Mouse (Mus musculus) stomach, embryonic 16.5 days (tissue): ENCODE results near the gene Rptor. TPM values are rescaled to one million over a fixed set of nuclear protein-coding genes. Genes with fewer than 3 reads are reported as not detected.
A peak's percentile ranks its signal among the peaks of the same experiment; 100 is the strongest.

Experiments used
- ATAC-seq: fragments of 200-750 bp; cut with Nextera tagmentation; 2 replicates; pipeline ENCODE4 v1.8.0; 2017; ENCODE audit warnings: moderate number of reproducible peaks, moderate TSS enrichment; ENCODE audit not compliant: insufficient read depth, low FRiP score
- H3K27ac ChIP-seq: fragments of 300-500 bp; sonication (generic); 2 replicates; pipeline ENCODE4 v1.5.1; 2014; ENCODE audit warnings: low read length
- H3K27me3 ChIP-seq: fragments of 300-500 bp; sonication (generic); 2 replicates; pipeline ENCODE4 v1.6.1; 2014; ENCODE audit warnings: low read length, control low read depth, mixed read lengths; ENCODE audit not compliant: control insufficient read depth, insufficient read depth
- H3K36me3 ChIP-seq: fragments of 300-500 bp; sonication (generic); 2 replicates; pipeline ENCODE4 v1.6.1; 2014; ENCODE audit warnings: low read length; ENCODE audit not compliant: control insufficient read depth, insufficient read depth
- H3K4me1 ChIP-seq: fragments of 300-500 bp; sonication (generic); 2 replicates; pipeline ENCODE4 v1.6.1; 2014; ENCODE audit warnings: low read length, control low read depth, mixed read lengths; ENCODE audit not compliant: control insufficient read depth, insufficient read depth
- H3K4me2 ChIP-seq: fragments of 300-500 bp; sonication (generic); 2 replicates; pipeline ENCODE4 v1.6.1; 2014; ENCODE audit warnings: low read depth, low read length, mixed read lengths
- H3K4me3 ChIP-seq: fragments of 300-500 bp; sonication (generic); replicated peaks from 2 replicates; pipeline ENCODE4 v1.5.1; 2014; ENCODE audit warnings: mild to moderate bottlenecking, low read length
- H3K9ac ChIP-seq: fragments of 300-500 bp; sonication (generic); 2 replicates; pipeline ENCODE4 v1.6.1; 2014; ENCODE audit warnings: low read length
- H3K9me3 ChIP-seq: fragments of 300-500 bp; sonication (generic); replicated peaks from 2 replicates; pipeline ENCODE4 v1.6.1; 2016; ENCODE audit warnings: low read length, control low read depth; ENCODE audit not compliant: control insufficient read depth
- WGBS: fragments of 180-500 bp; shearing (Covaris S2); extraction: QIAGEN DNeasy Blood & Tissue Kit; methylation state at CpG from one replicate; pipeline ENCODE4 v1.1.7; 2014; 5-methylcytosine and 5-hydroxymethylcytosine counted together
- polyA plus RNA-seq: library from polyadenylated mRNA; unstranded; fragments of >200 nt; fragmentation: Nextera tagmentation; extraction: Ambion mirVana; gene quantifications from 2 replicates; pipeline ENCODE4 v1.2.1, GENCODE M21; 2015

Gene Rptor
- polyA plus RNA-seq, 1 experiment from 2014 or later: 6.1 TPM

DNA sequence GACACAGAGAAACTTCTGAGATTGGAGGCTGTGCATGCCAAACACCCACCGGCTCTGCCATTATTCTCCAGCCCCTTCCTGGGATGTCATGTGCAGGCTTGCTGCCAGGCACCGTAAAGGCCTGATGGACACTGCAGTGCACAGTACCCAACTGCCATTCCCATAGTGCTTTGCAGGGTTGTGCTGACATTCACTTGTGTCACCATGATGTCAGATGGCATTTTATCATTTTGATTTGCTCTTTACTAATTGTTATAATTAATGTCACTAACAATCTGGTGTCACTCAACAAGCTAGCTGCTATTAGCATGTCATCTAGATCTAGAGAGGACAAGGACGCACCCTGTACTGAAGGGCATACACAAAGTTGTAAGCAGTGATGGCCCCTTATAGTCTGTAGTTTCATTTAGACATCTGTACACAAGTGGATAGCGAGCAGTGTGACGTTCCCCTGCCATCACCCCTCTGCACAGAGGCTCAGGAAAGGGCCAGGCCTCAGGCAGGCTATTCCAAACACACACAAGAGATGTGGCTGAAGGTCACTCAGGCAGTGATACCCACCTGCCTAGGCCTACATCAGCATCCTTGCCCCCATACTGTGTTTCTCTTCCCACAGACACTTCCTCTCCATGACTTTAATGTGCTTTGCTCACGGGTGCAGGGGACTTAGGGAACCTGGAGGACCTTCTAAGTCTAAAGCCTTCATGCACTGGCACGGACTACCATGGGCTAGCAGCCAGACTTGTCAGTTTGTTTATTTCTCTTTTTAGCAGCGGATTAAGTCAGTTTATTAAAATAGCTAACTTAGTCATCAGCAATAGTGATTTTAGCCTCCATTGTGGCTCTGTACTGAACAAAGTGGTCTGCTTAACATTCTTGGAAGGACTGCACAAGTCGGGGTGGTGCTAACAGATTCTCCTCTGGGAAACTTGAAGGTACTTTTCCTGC lies 117.7 kb downstream of the Rptor start:
- peaks cover 5% of the 10 kb centered on the region; the same call in 1 of the 2 replicates for H3K9me3 ChIP-seq
- no peaks in the 10 kb centered on the region for H3K27me3 ChIP-seq
- H3K4me2 ChIP-seq: no peak overlapping the region
- no peaks in the 10 kb centered on the region; the same call in 1 of the 2 replicates for H3K36me3 ChIP-seq
- 51% methylated on average over 9 of the region's 9 CpGs for WGBS
- H3K4me1 ChIP-seq: peaks cover 12% of the 10 kb centered on the region
- H3K9ac ChIP-seq: no peak overlapping the region; the same call in 1 of the 2 replicates
- peak; percentile 66; the same call in 1 of the 2 replicates for ATAC-seq
- H3K27ac ChIP-seq: 0 out of 2 replicates have a peak overlapping the region, but pooled peaks have one; percentile 2
- H3K4me3 ChIP-seq: no peak overlapping the region

DNA sequence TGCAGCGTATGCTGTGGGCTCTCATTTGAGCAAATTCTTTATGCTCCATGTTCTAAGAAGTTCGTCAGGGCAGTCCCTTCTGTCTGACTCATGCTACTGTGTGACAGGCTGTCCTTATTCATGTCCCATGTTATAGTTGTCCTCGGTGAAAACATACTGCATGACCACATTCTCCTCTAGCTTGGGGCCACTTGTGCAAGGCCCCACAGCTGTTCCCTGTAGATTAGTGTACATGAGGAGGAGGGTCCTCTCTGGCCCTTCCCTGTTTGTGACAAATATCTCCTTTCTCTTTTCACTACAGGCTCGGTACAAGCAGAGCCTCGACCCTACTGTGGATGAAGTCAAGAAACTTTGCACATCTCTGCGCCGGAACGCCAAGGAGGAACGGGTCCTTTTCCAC lies 122.0 kb downstream of the Rptor start:
- Histone ChIP-seq H3K27me3 (no peaks in the 10 kb centered on the region), H3K4me3 (no peak overlapping the region), H3K4me2 (no peak overlapping the region), H3K27ac (no peak overlapping the region), H3K4me1 (peaks cover 10% of the 10 kb centered on the region), H3K9ac (no peak overlapping the region), H3K36me3 (no peaks in the 10 kb centered on the region), H3K9me3 (no peaks in the 10 kb centered on the region)
- WGBS: 83% methylated on average over 9 of the region's 9 CpGs
- no peak for ATAC-seq

DNA sequence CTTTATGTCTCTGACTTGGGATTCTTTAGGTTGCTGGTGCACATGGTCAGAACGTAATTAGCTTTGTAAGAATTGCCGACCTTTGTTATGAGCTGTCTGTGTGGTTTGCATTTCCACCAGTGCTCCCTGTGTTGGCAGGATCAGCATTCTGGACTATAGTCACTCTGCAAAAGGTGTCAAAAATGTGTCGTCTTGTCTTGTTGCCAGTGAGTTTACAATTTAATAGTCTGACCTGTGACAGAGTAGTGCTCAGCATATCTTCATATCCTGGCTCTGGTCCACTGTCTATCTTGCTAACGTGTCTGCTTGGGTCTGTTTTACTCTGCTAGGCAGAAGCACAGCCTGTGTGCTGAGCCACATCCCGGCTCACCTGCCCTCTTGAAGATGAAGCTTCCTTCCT lies 128.7 kb downstream of the Rptor start:
- Histone ChIP-seq H3K9ac (no peak overlapping the region), H3K27me3 (no peaks in the 10 kb centered on the region), H3K4me1 (0 out of 2 replicates have a peak, but pooled peaks cover 6% of the 10 kb centered on the region), H3K4me3 (no peak overlapping the region), H3K4me2 (no peak overlapping the region), H3K27ac (no peak overlapping the region), H3K36me3 (no peaks in the 10 kb centered on the region), H3K9me3 (no peaks in the 10 kb centered on the region)
- ATAC-seq: no peak
- WGBS: 70% methylated on average over 5 of the region's 5 CpGs

DNA sequence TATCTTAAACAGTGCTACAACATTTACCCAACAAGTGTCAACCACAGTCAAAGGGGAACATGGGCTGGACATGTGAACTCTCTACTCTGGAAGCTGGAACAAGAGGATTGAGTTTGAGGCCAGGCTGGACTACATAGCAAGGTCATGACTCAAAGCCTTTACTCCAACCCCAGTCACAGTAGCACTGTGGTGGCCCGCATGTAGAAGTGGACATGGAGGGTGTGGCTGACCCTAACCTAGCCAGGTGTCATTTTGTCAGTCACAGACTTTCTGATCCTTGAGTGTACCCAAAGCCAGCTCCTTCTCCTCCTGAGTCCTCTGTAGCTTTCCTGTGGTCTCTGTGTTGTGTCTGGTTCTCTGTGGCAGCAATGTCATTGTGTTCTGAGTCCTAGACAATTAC lies 129.7 kb downstream of the Rptor start:
- H3K9ac ChIP-seq: no peak overlapping the region
- 0 out of 2 replicates have a peak, but pooled peaks cover 6% of the 10 kb centered on the region for H3K4me1 ChIP-seq
- ATAC-seq: no peak
- no peaks in the 10 kb centered on the region for H3K9me3 ChIP-seq
- H3K27ac ChIP-seq: no peak overlapping the region
- WGBS: 61% methylated on average over 1 of the region's 1 CpGs
- H3K27me3 ChIP-seq: no peaks in the 10 kb centered on the region
- H3K36me3 ChIP-seq: no peaks in the 10 kb centered on the region
- no peak overlapping the region for H3K4me2 ChIP-seq
- no peak overlapping the region for H3K4me3 ChIP-seq

DNA sequence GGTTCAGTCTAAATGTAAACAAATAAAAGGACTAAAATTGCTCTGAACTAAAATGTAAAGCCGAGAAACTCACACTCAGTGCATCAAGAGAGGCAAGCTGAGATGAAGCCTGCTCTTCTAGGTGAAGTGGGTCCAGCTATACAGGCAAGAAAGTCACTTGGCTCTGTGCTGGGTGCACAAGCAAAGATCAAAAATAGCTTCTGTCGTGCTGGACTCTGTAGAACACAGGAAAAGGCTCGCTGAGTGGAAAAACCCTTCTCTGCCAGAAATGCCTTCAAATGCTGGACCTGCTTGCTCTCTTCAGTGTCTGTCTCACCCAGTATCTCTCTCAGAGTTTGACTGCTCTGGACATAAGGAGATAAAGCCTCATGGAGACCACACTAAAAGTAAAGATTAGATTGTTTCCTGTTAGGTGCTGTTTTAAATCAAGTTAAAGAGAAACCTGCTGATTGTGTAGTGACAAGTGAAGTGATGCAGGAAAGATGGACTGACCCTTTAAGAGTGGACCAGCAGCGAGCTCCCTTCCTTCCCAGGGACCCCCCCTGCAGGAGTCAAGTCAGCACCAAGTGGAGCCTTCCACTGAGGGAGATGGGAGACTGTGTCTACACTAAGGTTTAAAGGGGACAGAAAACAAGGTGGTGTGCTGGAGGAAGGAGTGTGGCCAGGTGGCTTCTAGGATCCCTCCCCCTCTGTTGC lies 130.4 kb downstream of the Rptor start:
- H3K9me3 ChIP-seq: no peaks in the 10 kb centered on the region
- H3K27ac ChIP-seq: no peak overlapping the region
- no peaks in the 10 kb centered on the region for H3K36me3 ChIP-seq
- no peak overlapping the region for H3K4me3 ChIP-seq
- H3K27me3 ChIP-seq: no peaks in the 10 kb centered on the region
- 24% methylated on average over 4 of the region's 4 CpGs for WGBS
- ATAC-seq: no peak
- 0 out of 2 replicates have a peak, but pooled peaks cover 6% of the 10 kb centered on the region for H3K4me1 ChIP-seq
- no peak overlapping the region for H3K4me2 ChIP-seq
- no peak overlapping the region for H3K9ac ChIP-seq

DNA sequence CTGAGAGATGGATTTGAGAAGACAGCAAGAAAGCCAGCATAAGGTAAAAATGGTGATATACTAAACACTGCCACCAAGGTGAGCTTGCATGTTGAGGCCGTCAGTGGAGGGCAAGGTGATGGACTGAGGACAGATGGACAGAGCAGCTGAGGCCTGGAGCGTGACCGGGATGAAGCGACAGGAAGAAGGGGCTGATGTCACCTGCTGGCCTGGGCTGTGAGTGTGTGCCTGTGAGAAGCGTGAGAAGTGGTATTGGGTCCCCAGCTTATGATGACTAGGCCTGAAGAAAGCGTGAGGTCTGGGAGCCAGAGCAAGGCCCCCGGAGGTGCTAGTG lies 130.9 kb downstream of the Rptor start:
- Histone ChIP-seq H3K4me1 (0 out of 2 replicates have a peak, but pooled peaks cover 6% of the 10 kb centered on the region), H3K27me3 (no peaks in the 10 kb centered on the region), H3K9me3 (no peaks in the 10 kb centered on the region), H3K27ac (no peak overlapping the region), H3K36me3 (no peaks in the 10 kb centered on the region), H3K9ac (no peak overlapping the region), H3K4me3 (no peak overlapping the region), H3K4me2 (no peak overlapping the region)
- no peak for ATAC-seq
- 94% methylated on average over 7 of the region's 7 CpGs for WGBS

DNA sequence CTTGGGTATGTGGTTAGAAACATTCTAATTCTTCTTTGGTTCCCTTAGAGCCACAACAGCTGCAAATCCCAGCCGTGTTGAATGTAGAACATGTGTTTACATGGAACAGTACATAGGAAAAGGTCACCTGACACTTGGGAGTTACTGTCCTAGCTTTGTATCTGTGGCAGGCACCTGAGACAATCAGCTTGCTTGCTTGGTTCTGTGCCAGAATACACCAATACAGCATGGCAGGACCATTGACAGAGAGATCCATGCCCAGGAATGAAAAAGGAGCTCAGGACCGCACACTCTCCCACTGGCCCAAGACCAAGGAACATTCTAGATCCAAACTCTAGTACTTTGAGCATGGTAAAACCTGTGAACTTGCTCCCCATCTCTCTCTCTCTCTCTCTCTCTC lies 132.4 kb downstream of the Rptor start:
- H3K4me3 ChIP-seq: no peak overlapping the region
- H3K4me1 ChIP-seq: 0 out of 2 replicates have a peak, but pooled peaks cover 6% of the 10 kb centered on the region
- no peaks in the 10 kb centered on the region for H3K27me3 ChIP-seq
- ATAC-seq: no peak
- no peaks in the 10 kb centered on the region for H3K9me3 ChIP-seq
- H3K9ac ChIP-seq: no peak overlapping the region
- H3K27ac ChIP-seq: no peak overlapping the region
- no peak overlapping the region for H3K4me2 ChIP-seq
- H3K36me3 ChIP-seq: no peaks in the 10 kb centered on the region
- WGBS: 71% methylated on average over 2 of the region's 2 CpGs

DNA sequence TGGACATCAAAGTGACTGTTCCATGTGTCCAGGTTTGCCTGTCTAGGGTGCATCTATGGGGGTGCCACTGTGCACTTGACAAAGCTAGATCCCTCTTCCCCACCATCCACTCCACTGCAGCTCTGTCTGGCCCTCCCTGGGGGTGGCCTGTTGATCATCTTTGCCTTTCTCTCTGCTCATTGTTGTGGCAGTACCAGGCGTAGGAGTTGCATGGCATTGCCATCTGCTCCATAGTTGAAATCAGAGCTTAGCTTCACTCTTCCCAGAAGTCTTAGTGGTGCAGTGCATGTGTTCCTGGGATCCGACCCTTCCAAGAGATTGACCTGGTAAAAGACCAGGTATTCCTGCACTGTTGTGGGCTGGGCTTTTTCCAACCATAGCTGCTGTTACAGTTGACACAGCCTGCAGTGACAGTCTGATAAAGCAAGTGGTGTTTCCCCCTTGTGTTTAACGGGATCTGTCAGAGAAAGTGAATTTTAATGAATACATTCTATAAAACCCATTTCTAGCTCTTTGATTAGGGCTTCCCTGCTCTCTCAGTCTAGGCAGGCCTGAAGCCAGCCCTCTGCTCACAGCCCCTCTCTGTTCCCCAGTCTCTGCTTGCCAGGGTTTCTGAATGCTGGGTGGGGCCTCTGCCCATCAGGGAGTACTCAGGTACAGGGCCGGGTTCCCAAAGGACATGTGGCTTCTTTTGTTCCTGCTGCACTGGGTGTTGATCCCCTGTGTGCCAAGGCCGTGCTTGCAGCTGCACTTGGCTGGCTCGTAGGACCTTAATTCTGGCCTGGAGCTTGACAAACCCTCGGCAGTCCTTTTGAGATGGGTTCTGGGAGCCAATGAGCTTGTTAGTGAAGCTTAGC lies 136.5 kb downstream of the Rptor start:
- Histone ChIP-seq H3K4me2 (no peak overlapping the region), H3K27me3 (no peaks in the 10 kb centered on the region), H3K4me1 (no peaks in the 10 kb centered on the region), H3K36me3 (no peaks in the 10 kb centered on the region), H3K9ac (no peak overlapping the region), H3K27ac (no peak overlapping the region), H3K9me3 (no peaks in the 10 kb centered on the region), H3K4me3 (no peak overlapping the region)
- WGBS: 71% methylated on average over 7 of the region's 7 CpGs
- no peak for ATAC-seq
